Mouse (Mus musculus) limb, embryonic 13.5 days (tissue): ENCODE measurements around the gene Mtrr. TPM values are rescaled to one million over a fixed set of nuclear protein-coding genes. Genes with fewer than 3 reads are reported as not detected.

Experiments
- ATAC-seq: fragments of 200-750 bp; cut with Nextera tagmentation; 2 replicates; pipeline ENCODE4 v1.8.0; 2017; ENCODE audit warnings: low read depth, moderate number of reproducible peaks, moderate TSS enrichment; ENCODE audit not compliant: low FRiP score
- H3K27ac ChIP-seq: fragments of 300-500 bp; sonication (generic); 2 replicates; pipeline ENCODE4 v1.5.1; 2015; ENCODE audit warnings: inconsistent platforms, mild to moderate bottlenecking, moderate library complexity
- H3K27me3 ChIP-seq: fragments of 300-500 bp; sonication (generic); 2 replicates; pipeline ENCODE4 v1.6.1; 2015; ENCODE audit warnings: mild to moderate bottlenecking, inconsistent platforms
- H3K36me3 ChIP-seq: fragments of 300-500 bp; sonication (generic); 2 replicates; pipeline ENCODE4 v1.6.1; 2015; ENCODE audit warnings: inconsistent platforms, mild to moderate bottlenecking, moderate library complexity
- H3K4me1 ChIP-seq: fragments of 300-500 bp; sonication (generic); 2 replicates; pipeline ENCODE4 v1.6.1; 2015; ENCODE audit warnings: inconsistent platforms
- H3K4me2 ChIP-seq: fragments of 300-500 bp; sonication (generic); replicated peaks from 2 replicates; pipeline ENCODE4 v1.6.1; 2015; ENCODE audit warnings: inconsistent platforms, mild to moderate bottlenecking, moderate library complexity
- H3K4me3 ChIP-seq: fragments of 300-500 bp; sonication (generic); 2 replicates; pipeline ENCODE4 v1.5.1; 2015; ENCODE audit warnings: moderate library complexity, mild to moderate bottlenecking, inconsistent platforms
- H3K9ac ChIP-seq: fragments of 300-500 bp; sonication (generic); 2 replicates; pipeline ENCODE4 v1.6.1; 2015; ENCODE audit warnings: mild to moderate bottlenecking, inconsistent platforms
- H3K9me3 ChIP-seq: fragments of 300-500 bp; sonication (generic); 2 replicates; pipeline ENCODE4 v1.6.1; 2016; ENCODE audit warnings: inconsistent platforms
- WGBS: fragments of 180-500 bp; shearing (Covaris S2); methylation state at CpG from one replicate; pipeline ENCODE4 v1.1.7; 2015; 5-methylcytosine and 5-hydroxymethylcytosine counted together
- polyA plus RNA-seq: library from polyadenylated mRNA; unstranded; fragments of >200 nt; fragmentation: Nextera tagmentation; extraction: Ambion mirVana; gene quantifications from 2 replicates; pipeline ENCODE4 v1.2.1, GENCODE M21; 2015

The Mtrr gene
- polyA plus RNA-seq, 1 experiment from 2014 or later = 23.1 TPM

GRCm38 (mm10) chr13:68588352-68588751 is 6.4 kb upstream of the Mtrr start:
- Histone ChIP-seq H3K27ac (no peak overlapping the region), H3K4me3 (no peak overlapping the region), H3K9ac (no peak overlapping the region), H3K36me3 (peaks cover 94% of the 10 kb centered on the region), H3K9me3 (no peaks in the 10 kb centered on the region; the same call in 1 of the 2 replicates), H3K27me3 (no peaks in the 10 kb centered on the region), H3K4me1 (peaks cover 5% of the 10 kb centered on the region), H3K4me2 (no peak overlapping the region)
- no peak for ATAC-seq

- Histone ChIP-seq H3K9ac (no peak overlapping the region), H3K36me3 (peaks cover 66% of the 10 kb centered on the region), H3K27me3 (no peaks in the 10 kb centered on the region), H3K4me3 (no peak overlapping the region), H3K4me2 (no peak overlapping the region), H3K27ac (no peak overlapping the region), H3K9me3 (no peaks in the 10 kb centered on the region), H3K4me1 (peaks cover 18% of the 10 kb centered on the region)
- WGBS = 87% methylated on average over 7 of the region's 7 CpGs
- no peak for ATAC-seq
Observed at GRCm38 (mm10) chr13:68585441-68585840, 3.5 kb upstream of the Mtrr start.

- peaks cover 18% of the 10 kb centered on the region for H3K4me1 ChIP-seq
- WGBS = 87% methylated on average over 11 of the region's 11 CpGs
- no peak overlapping the region for H3K9ac ChIP-seq
- H3K27ac ChIP-seq = no peak overlapping the region
- ATAC-seq = no peak
- no peaks in the 10 kb centered on the region for H3K9me3 ChIP-seq
- H3K4me2 ChIP-seq = no peak overlapping the region
- no peaks in the 10 kb centered on the region for H3K27me3 ChIP-seq
- peaks cover 54% of the 10 kb centered on the region for H3K36me3 ChIP-seq
- no peak overlapping the region for H3K4me3 ChIP-seq
Observed at GRCm38 (mm10) chr13:68583961-68584360, 2.0 kb upstream of the Mtrr start.

- peak overlapping the region; percentile 73; the same call in 1 of the 2 replicates for H3K27ac ChIP-seq
- peak; percentile 3; the same call in 1 of the 2 replicates for ATAC-seq
- H3K9ac ChIP-seq = peak overlapping the region; percentile 83
- no peaks in the 10 kb centered on the region for H3K9me3 ChIP-seq
- H3K27me3 ChIP-seq = no peaks in the 10 kb centered on the region
- 1% methylated on average over 11 of the region's 11 CpGs for WGBS
- peaks cover 50% of the 10 kb centered on the region for H3K36me3 ChIP-seq
- H3K4me2 ChIP-seq = peak overlapping the region; percentile 93
- peaks cover 18% of the 10 kb centered on the region for H3K4me1 ChIP-seq
- H3K4me3 ChIP-seq = peak overlapping the region; percentile 80
Observed at GRCm38 (mm10) chr13:68582517-68582780, 500 bp upstream of the Mtrr start.

GRCm38 (mm10) chr13:68581086-68581740 is 736 bp downstream of the Mtrr start:
- peak overlapping the region; percentile 73; the same call in 1 of the 2 replicates for H3K27ac ChIP-seq
- ATAC-seq = no peak; the same call in 1 of the 2 replicates

GRCm38 (mm10) chr13:68577945-68578344 is 4.0 kb downstream of the Mtrr start:
- Histone ChIP-seq H3K9ac (no peak overlapping the region), H3K4me3 (no peak overlapping the region), H3K36me3 (peaks cover 44% of the 10 kb centered on the region), H3K27me3 (no peaks in the 10 kb centered on the region), H3K4me1 (peaks cover 18% of the 10 kb centered on the region), H3K27ac (no peak overlapping the region), H3K4me2 (no peak overlapping the region), H3K9me3 (no peaks in the 10 kb centered on the region)
- 93% methylated on average over 7 of the region's 7 CpGs for WGBS
- no peak for ATAC-seq

More at GRCm38 (mm10) chr13:68581086-68581740, 736 bp downstream of the Mtrr start:
- WGBS = 24% methylated on average over 14 of the region's 14 CpGs
- peak overlapping the region; percentile 73 for H3K9ac ChIP-seq
- H3K9me3 ChIP-seq = no peaks in the 10 kb centered on the region
- peak overlapping the region; percentile 93 for H3K4me2 ChIP-seq
- peaks cover 18% of the 10 kb centered on the region for H3K4me1 ChIP-seq
- H3K36me3 ChIP-seq = peaks cover 51% of the 10 kb centered on the region
- no peaks in the 10 kb centered on the region for H3K27me3 ChIP-seq
- peak overlapping the region; percentile 80 for H3K4me3 ChIP-seq

- peaks cover 16% of the 10 kb centered on the region for H3K4me1 ChIP-seq
- no peaks in the 10 kb centered on the region for H3K27me3 ChIP-seq
- no peak overlapping the region for H3K4me3 ChIP-seq
- H3K9me3 ChIP-seq = no peaks in the 10 kb centered on the region
- no peak overlapping the region for H3K4me2 ChIP-seq
- no peak for ATAC-seq
- peaks cover 64% of the 10 kb centered on the region for H3K36me3 ChIP-seq
- 68% methylated on average over 4 of the region's 4 CpGs for WGBS
- H3K9ac ChIP-seq = no peak overlapping the region
- H3K27ac ChIP-seq = 0 out of 2 replicates have a peak overlapping the region, but pooled peaks have one; percentile 44
Observed at GRCm38 (mm10) chr13:68574398-68574797, 7.6 kb downstream of the Mtrr start.

- H3K36me3 ChIP-seq = peaks cover 60% of the 10 kb centered on the region
- 0 out of 2 replicates have a peak overlapping the region, but pooled peaks have one; percentile 4 for H3K4me2 ChIP-seq
- WGBS = 29% methylated on average over 10 of the region's 10 CpGs
- H3K9ac ChIP-seq = peak overlapping the region; percentile 48
- peak overlapping the region; percentile 77 for H3K27ac ChIP-seq
- peaks cover 16% of the 10 kb centered on the region for H3K4me1 ChIP-seq
- H3K4me3 ChIP-seq = no peak overlapping the region
- no peaks in the 10 kb centered on the region for H3K27me3 ChIP-seq
- peak; percentile 79 for ATAC-seq
- H3K9me3 ChIP-seq = no peaks in the 10 kb centered on the region
Observed at GRCm38 (mm10) chr13:68572966-68573913, 8.7 kb downstream of the Mtrr start.

GRCm38 (mm10) chr13:68572247-68572646 is 9.7 kb downstream of the Mtrr start:
- Histone ChIP-seq H3K4me2 (no peak overlapping the region), H3K4me1 (peaks cover 16% of the 10 kb centered on the region), H3K9me3 (no peaks in the 10 kb centered on the region), H3K36me3 (peaks cover 59% of the 10 kb centered on the region), H3K27me3 (no peaks in the 10 kb centered on the region), H3K4me3 (no peak overlapping the region), H3K27ac (peak overlapping the region; percentile 77; the same call in 1 of the 2 replicates), H3K9ac (no peak overlapping the region)
- no peak for ATAC-seq
- WGBS = 73% methylated on average over 19 of the region's 19 CpGs

- peaks cover 58% of the 10 kb centered on the region for H3K36me3 ChIP-seq
- peak; percentile 45; the same call in 1 of the 2 replicates for ATAC-seq
Observed at GRCm38 (mm10) chr13:68569589-68570336, 12.2 kb downstream of the Mtrr start.

GRCm38 (mm10) chr13:68568548-68568947 is 13.4 kb downstream of the Mtrr start:
- no peaks in the 10 kb centered on the region for H3K27me3 ChIP-seq
- ATAC-seq = no peak
- 86% methylated on average over 11 of the region's 11 CpGs for WGBS
- peaks cover 66% of the 10 kb centered on the region for H3K36me3 ChIP-seq
- H3K4me2 ChIP-seq = no peak overlapping the region
- no peak overlapping the region for H3K27ac ChIP-seq
- no peaks in the 10 kb centered on the region for H3K9me3 ChIP-seq
- H3K4me3 ChIP-seq = no peak overlapping the region
- peaks cover 13% of the 10 kb centered on the region for H3K4me1 ChIP-seq
- H3K9ac ChIP-seq = no peak overlapping the region

More at GRCm38 (mm10) chr13:68569589-68570336, 12.2 kb downstream of the Mtrr start:
- peaks cover 16% of the 10 kb centered on the region for H3K4me1 ChIP-seq
- no peak overlapping the region; the same call in 1 of the 2 replicates for H3K4me2 ChIP-seq
- H3K9ac ChIP-seq = no peak overlapping the region
- 61% methylated on average over 17 of the region's 17 CpGs for WGBS
- no peak overlapping the region for H3K27ac ChIP-seq
- no peak overlapping the region for H3K4me3 ChIP-seq
- H3K27me3 ChIP-seq = no peaks in the 10 kb centered on the region
- no peaks in the 10 kb centered on the region for H3K9me3 ChIP-seq
